Mouse (Mus musculus) ES-E14 (cell line): ENCODE data around the gene Fxyd5. TPM values are rescaled to one million over a fixed set of nuclear protein-coding genes. Genes with fewer than 3 reads are reported as not detected.
A peak's percentile ranks its signal among the peaks of the same experiment; 100 is the strongest.

Experiments used
- DNase-seq: peaks from one replicate; pipeline ENCODE4 v3.0.0-alpha.2; 2013; ENCODE audit warnings: low read depth, low spot score
- H3K27ac ChIP-seq: 2 replicates; pipeline ENCODE4 v1.5.1; 2012; ENCODE audit warnings: low read depth, mild to moderate bottlenecking, low read length, moderate library complexity, mixed read lengths; ENCODE audit not compliant: poor library complexity, insufficient read depth, severe bottlenecking
- H3K36me3 ChIP-seq: 2 replicates; pipeline ENCODE4 v1.6.1; 2012; ENCODE audit warnings: mild to moderate bottlenecking, low read length, moderate library complexity, mixed read lengths; ENCODE audit not compliant: control insufficient read depth, poor library complexity, insufficient read depth, severe bottlenecking
- H3K4me1 ChIP-seq, 2 experiments: fragments of 150-350 bp in 1 of 2; sonication (generic) in 1 of 2; 2 replicates each; pipeline ENCODE4 v1.6.1; 2012; ENCODE audit warnings: low read length in 2 of 2, mild to moderate bottlenecking in 1 of 2, mixed read lengths in 1 of 2; ENCODE audit not compliant: control insufficient read depth in 2 of 2, insufficient read depth in 2 of 2, poor library complexity in 1 of 2
- H3K4me3 ChIP-seq, 2 experiments: fragments of 150-350 bp in 1 of 2; sonication (generic) in 1 of 2; 2 replicates each; pipeline ENCODE4 v1.5.1; 2012; ENCODE audit warnings: low read length in 2 of 2, low read depth in 1 of 2, mild to moderate bottlenecking in 1 of 2, mixed read lengths in 1 of 2; ENCODE audit not compliant: insufficient read depth in 1 of 2, poor library complexity in 1 of 2, severe bottlenecking in 1 of 2
- H3K9ac ChIP-seq: 2 replicates; pipeline ENCODE4 v1.6.1; 2012; ENCODE audit warnings: low read depth, mild to moderate bottlenecking, low read length, mixed read lengths; ENCODE audit not compliant: poor library complexity, insufficient read depth, severe bottlenecking
- H3K9me3 ChIP-seq: fragments of 150-350 bp; sonication (generic); 2 replicates; pipeline ENCODE4 v1.6.1; 2012; ENCODE audit warnings: low read depth, mild to moderate bottlenecking, low read length; ENCODE audit not compliant: control insufficient read depth, insufficient read depth
- CHD2 ChIP-seq: IDR thresholded peaks from 2 replicates; pipeline ENCODE4 v1.6.1; 2014; ENCODE audit warnings: mild to moderate bottlenecking, low read depth, low read length, inconsistent platforms
- HCFC1 ChIP-seq: IDR thresholded peaks from 2 replicates; pipeline ENCODE4 v1.6.1; 2012; ENCODE audit warnings: low read length, inconsistent platforms, borderline replicate concordance; ENCODE audit not compliant: insufficient read depth
- MAFK ChIP-seq: IDR thresholded peaks from 2 replicates; pipeline ENCODE4 v1.6.1; 2014; ENCODE audit warnings: mild to moderate bottlenecking, low read depth, low read length, inconsistent platforms; ENCODE audit not compliant: insufficient read depth
- ZC3H11A ChIP-seq: IDR thresholded peaks from 2 replicates; pipeline ENCODE4 v1.6.1; 2012; ENCODE audit warnings: low read depth, mild to moderate bottlenecking, inconsistent platforms, low read length, borderline replicate concordance
- ZNF384 ChIP-seq: IDR thresholded peaks from 2 replicates; pipeline ENCODE4 v1.6.1; 2012; ENCODE audit warnings: low read depth, low read length, inconsistent platforms
- in situ Hi-C, 2 experiments: fragments of 600-800 bp; cut with MboI; formaldehyde crosslinking; loops; one replicate each; pipeline ENCODE4 v1.15.1; 2025; ENCODE audit warnings: low sequenced_read_pairs in 2 of 2, inconsistent platforms in 1 of 2; ENCODE audit not compliant: unreplicated experiment in 2 of 2
- total RNA-seq: library from RNA; depleted of rRNA; stranded (reverse); fragments of 300-350 nt; gene quantifications from 2 replicates; pipeline ENCODE4 v1.2.3, GENCODE M21; 2012

Gene Fxyd5
- total RNA-seq, 1 experiment = 16.0 TPM

DNA sequence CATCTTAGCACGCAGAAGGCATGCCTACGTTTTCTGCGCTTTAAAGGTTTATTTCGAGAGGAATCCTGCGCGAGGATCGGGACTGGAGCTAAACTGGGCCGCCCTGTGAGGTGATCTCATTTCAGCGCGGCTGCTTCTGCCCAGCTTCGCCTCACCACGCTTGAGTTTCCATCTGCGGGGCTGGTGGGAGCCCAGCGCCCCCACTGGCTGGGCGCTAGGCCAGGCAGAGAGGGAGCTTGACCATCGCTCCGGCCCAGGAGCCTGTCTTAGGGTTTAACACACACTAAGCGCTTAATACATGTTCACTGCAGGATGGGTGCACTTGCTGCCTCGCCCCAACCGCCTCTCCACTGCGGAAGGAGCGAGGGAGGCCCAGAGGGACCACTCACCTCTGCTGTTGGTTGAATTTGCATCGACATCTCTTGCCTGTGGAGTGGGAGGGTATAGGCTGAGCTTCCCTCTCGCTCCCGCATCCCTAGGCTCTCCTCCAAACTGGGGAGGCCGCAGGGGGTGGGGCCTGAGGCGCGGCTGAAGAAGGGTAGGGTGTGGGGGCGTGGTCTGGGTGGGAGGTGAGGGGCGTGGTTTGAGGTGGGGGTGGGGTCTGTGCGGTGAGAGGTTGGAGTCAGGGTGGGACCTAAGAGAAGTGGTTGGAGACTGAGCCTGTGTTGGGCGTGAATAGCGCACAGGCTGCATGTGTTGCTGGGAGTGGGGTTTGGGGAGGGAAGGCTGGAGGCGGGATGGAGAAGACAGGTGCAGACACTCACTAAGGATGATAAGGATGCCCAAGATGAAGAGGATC lies 10.6 kb upstream of the Fxyd5 start:
- Histone ChIP-seq H3K27ac (no peak overlapping the region), H3K9me3 (no peaks in the 10 kb centered on the region), H3K4me1 (peaks cover 0 to 6% of the 10 kb centered on the region in 2 experiments; a peak in 1 of 4 replicates), H3K9ac (no peak overlapping the region), H3K36me3 (no peaks in the 10 kb centered on the region), H3K4me3 (peak overlapping the region; percentile 35 to 42; a peak in 3 of 4 replicates)
- peak; percentile 79 for DNase-seq
- in situ Hi-C loops = no loop called here
- no peak for TF ChIP-seq HCFC1
- no peak for TF ChIP-seq CHD2
- TF ChIP-seq ZC3H11A = no peak
- no peak for TF ChIP-seq ZNF384
- TF ChIP-seq MAFK = no peak

DNA sequence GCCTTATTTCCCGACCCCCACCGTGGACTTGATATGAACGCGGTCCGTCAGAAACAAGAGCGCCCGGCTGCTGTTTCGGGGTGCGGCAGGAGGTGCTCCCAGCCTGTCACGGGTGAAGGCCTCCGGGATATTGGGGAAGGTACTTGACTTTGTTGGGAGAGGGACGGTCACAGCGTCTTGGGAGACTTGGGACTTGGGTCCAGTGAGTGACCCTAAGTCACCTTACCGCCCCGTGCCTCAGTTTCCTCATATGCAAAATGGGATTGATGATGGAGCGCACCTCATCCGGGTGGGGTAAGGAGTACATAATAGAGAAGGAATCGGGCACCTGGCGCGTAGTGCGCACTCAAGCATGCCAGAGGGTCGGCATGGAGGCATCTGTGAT lies 10.0 kb upstream of the Fxyd5 start:
- Histone ChIP-seq H3K4me1 (peaks cover 0 to 6% of the 10 kb centered on the region in 2 experiments; a peak in 1 of 4 replicates), H3K27ac (no peak overlapping the region), H3K9ac (no peak overlapping the region)

DNA sequence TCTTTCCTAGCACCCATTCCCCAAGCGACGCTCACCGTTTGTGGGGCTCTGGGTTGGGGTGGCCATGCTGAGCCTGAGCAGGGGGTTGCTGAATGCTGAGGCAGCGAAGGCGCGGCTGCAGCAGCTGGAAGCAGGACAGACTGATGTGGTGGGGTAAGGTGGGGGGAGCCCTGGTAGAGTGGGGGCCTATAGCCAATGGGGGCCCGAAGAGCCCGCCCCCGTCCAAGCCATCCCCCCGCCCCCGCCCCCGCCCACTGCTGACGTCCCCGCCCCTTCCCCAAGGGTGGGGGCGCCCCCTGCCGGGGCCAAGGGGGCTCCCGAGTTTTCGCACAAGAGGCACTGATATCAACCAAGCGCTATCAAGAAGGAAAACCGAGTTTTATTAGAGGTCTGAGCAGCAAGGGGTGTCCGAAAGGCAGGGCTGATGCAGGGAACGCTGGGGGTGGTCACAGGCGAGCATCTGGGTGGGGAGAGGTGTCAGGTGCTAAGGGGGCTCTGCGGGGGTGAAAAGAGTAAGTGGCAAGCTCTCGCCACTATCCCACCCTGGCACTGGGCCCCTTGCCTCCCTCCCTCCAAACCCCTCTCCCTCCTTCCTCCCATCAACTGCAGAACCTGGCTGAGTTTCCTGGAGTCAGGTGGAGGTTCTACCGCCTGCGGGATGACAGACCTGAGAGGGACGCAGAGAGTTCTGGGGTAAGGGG lies 9.2 kb upstream of the Fxyd5 start, which contains the start of gene Fxyd7:
TSS of gene Fxyd7 (minus strand) at position 147 of the 701 bp plus-strand sequence.
- Histone ChIP-seq H3K9me3 (no peaks in the 10 kb centered on the region), H3K27ac (no peak within 1 kb of the TSS; the same call in 1 of the 2 replicates), H3K36me3 (no peaks in the 10 kb centered on the region), H3K4me1 (peaks cover 0 to 6% of the 10 kb centered on the region in 2 experiments; a peak in 1 of 4 replicates), H3K4me3 (peak within 1 kb of the TSS; percentile 42 to 48; a peak in 2 of 4 replicates), H3K9ac (no peak within 1 kb of the TSS)
- DNase-seq = no peak
- in situ Hi-C loops = no loop called here
- TF ChIP-seq HCFC1 (no peak), ZNF384 (no peak), CHD2 (no peak), ZC3H11A (no peak), MAFK (no peak)

More for the DNA sequence above, 10.0 kb upstream of the Fxyd5 start:
- peak overlapping the region; percentile 35 to 42; a peak in 2 of 4 replicates for H3K4me3 ChIP-seq
- in situ Hi-C loops = no loop called here
- DNase-seq = no peak
- no peaks in the 10 kb centered on the region for H3K9me3 ChIP-seq
- no peak for TF ChIP-seq CHD2
- no peak for TF ChIP-seq MAFK
- TF ChIP-seq HCFC1 = no peak
- TF ChIP-seq ZNF384 = no peak
- TF ChIP-seq ZC3H11A = no peak
- H3K36me3 ChIP-seq = no peaks in the 10 kb centered on the region

DNA sequence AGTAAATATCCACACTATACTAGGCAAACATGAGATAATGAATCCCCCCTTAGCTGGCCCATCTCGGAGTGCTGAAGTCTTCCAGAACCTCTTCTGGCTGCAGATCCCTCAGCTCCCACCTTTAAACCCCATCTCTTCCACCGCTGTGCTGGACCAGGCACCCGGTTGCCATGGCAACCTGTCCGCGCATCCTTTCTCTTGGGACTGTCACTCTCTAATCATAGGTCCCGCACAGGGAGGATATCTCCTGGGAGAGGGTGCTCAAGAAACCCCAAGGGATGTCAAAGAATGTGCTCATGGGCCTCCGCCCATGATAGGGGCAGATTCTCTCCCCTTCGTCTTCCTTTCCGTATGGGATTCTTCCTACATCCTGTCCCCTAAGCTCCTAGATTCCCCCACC lies 8.6 kb upstream of the Fxyd5 start:
- H3K9ac ChIP-seq = no peak overlapping the region
- DNase-seq = no peak
- peaks cover 0 to 6% of the 10 kb centered on the region in 2 experiments; a peak in 1 of 4 replicates for H3K4me1 ChIP-seq

More for the DNA sequence above, 8.6 kb upstream of the Fxyd5 start:
- in situ Hi-C loops = no loop called here
- H3K9me3 ChIP-seq = no peaks in the 10 kb centered on the region
- no peak for TF ChIP-seq ZC3H11A
- no peak for TF ChIP-seq CHD2
- no peak for TF ChIP-seq ZNF384
- no peak for TF ChIP-seq MAFK
- TF ChIP-seq HCFC1 = no peak
- H3K27ac ChIP-seq = no peak overlapping the region; the same call in 1 of the 2 replicates
- 0 out of 4 replicates have a peak overlapping the region, but pooled peaks of 1 of the 2 experiments have one; percentile 20 for H3K4me3 ChIP-seq
- no peaks in the 10 kb centered on the region for H3K36me3 ChIP-seq
